Mouse (Mus musculus) bone marrow macrophage, adult 2 months (primary cell): ENCODE measurements at regions not wholly inside any gene's neighbourhood (a gene's known extent, or its start where the extent isn't known, plus 50 kb on each side); places are given as distances from the start of the nearest gene placed in this dataset.

Experiments used
- H3K27ac ChIP-seq: 2 replicates; pipeline ENCODE4 v1.5.1; 2012; ENCODE audit warnings: low read depth, low read length; ENCODE audit not compliant: insufficient read depth
- H3K4me1 ChIP-seq: 2 replicates; pipeline ENCODE4 v1.6.1; 2012; ENCODE audit warnings: low read length; ENCODE audit not compliant: control insufficient read depth, insufficient read depth
- H3K4me3 ChIP-seq: 2 replicates; pipeline ENCODE4 v1.5.1; 2012; ENCODE audit warnings: mild to moderate bottlenecking, low read length, moderate library complexity; ENCODE audit not compliant: insufficient read depth
- CTCF ChIP-seq: IDR thresholded peaks from 2 replicates; pipeline ENCODE4 v1.5.1; 2012; ENCODE audit warnings: low read depth, mild to moderate bottlenecking, low read length, moderate library complexity
- POLR2A ChIP-seq: IDR thresholded peaks from 2 replicates; pipeline ENCODE4 v1.6.1; 2012; ENCODE audit warnings: mild to moderate bottlenecking, low read depth, low read length, borderline replicate concordance

DNA sequence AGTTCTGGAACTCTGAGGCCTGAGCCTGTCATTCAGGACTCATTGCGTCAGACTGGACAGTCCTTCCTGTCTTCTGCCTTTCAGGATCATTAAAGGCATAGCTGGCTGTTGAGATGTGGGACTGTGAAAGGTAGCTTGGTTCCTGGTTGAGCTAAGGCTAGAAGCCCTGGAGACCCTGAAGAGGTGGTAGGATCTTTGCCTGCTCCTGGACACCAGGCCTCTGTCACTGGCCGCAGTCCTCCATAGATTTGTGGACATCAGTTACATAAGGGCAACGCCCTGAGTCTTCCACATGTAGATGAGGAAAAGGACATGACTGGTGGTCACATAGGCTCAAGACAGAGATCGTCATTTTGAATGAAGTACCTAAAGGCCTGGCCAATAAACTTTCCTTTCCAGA lies 127.9 kb downstream of the Opa1 start:
- Histone ChIP-seq H3K4me3 (no peak overlapping the region), H3K27ac (no peak overlapping the region), H3K4me1 (no peaks in the 10 kb centered on the region)
- TF ChIP-seq POLR2A (no peak), CTCF (no peak)

- no peak overlapping the region for H3K4me3 ChIP-seq
- TF ChIP-seq CTCF (no peak), POLR2A (no peak)
- H3K27ac ChIP-seq = no peak overlapping the region
- H3K4me1 ChIP-seq = no peaks in the 10 kb centered on the region
These were observed 128.5 kb downstream of the Opa1 start for GRCm38 (mm10) chr16:29707656-29708055.

DNA sequence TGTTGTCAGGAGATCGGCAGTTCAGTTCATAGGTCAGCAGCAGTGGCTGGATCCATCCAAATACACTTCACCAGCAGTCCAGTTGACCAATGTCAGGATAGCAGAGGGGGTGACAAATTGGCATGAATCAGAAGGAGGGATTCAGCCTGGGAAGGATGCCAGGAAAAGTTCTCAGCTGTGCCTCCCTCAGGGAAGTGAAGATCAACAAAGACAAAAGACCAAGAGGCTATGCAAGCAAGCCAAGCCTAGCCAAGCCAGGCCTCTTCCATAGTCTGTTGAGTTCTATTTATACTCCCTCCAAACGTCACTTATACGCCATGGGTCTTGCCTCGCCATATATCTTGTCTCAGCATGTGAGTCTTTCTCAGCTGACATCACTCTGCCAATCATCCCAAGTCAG lies 129.9 kb downstream of the Opa1 start:
- no peak for TF ChIP-seq CTCF
- H3K4me1 ChIP-seq = no peaks in the 10 kb centered on the region
- no peak overlapping the region for H3K27ac ChIP-seq
- no peak overlapping the region for H3K4me3 ChIP-seq

DNA sequence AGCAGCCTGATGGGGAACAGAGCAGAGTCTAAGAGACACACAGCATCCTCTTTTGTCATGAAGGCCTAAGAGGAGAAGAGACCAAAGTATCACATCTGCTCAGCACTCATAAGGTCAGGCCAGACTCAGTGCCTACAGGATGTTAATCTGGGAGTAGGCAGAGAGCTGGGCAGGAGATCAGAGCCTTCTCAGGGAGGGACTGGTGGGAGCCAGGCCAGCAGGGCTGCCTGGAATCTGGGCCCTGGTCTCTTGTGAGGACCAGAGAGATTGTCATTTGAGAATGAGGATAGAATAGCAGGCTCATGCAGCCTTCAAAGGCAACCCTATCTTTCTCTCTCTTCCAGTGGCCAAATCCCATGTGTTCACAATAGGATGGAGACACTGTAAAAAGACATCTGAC lies 132.3 kb downstream of the Opa1 start:
- H3K27ac ChIP-seq = no peak overlapping the region
- no peaks in the 10 kb centered on the region for H3K4me1 ChIP-seq
- H3K4me3 ChIP-seq = no peak overlapping the region
- TF ChIP-seq CTCF (no peak), POLR2A (no peak)

GRCm38 (mm10) chr16:29711912-29712681 lies 133.0 kb downstream of the Opa1 start:
- Histone ChIP-seq H3K4me1 (no peaks in the 10 kb centered on the region), H3K4me3 (no peak overlapping the region), H3K27ac (no peak overlapping the region)
- TF ChIP-seq CTCF (no peak), POLR2A (no peak)

DNA sequence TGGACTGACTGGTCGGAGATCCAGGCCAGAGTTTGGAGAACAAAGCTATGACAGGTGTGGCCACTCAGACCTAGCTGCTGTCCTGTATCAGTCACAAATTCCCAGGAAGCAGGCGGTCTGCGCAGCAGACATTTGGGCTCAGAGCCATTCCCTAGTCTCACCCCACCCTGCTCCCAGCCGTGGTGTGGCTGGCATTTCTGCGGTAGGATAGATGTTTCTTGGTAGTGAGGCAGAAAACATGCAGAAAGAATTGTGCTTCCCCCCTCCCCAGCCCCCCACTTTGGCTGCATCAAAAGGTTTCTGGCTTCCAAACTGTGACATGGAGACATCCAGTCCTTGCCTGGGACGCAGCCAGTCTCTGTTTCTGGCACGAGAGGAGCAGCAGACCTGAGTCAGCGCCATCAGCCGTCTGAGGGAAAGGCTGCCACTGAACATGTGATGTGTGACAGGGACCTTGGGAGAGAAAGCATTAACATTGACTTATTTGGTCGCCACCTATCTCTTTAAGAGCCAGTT lies 135.5 kb downstream of the Opa1 start:
- no peak overlapping the region for H3K27ac ChIP-seq
- no peak overlapping the region for H3K4me3 ChIP-seq
- H3K4me1 ChIP-seq = no peaks in the 10 kb centered on the region
- TF ChIP-seq CTCF (no peak), POLR2A (no peak)

GRCm38 (mm10) chr16:29718965-29719364 lies 139.8 kb downstream of the Opa1 start:
- TF ChIP-seq POLR2A (no peak), CTCF (no peak)
- no peak overlapping the region for H3K27ac ChIP-seq
- no peak overlapping the region for H3K4me3 ChIP-seq
- H3K4me1 ChIP-seq = no peaks in the 10 kb centered on the region

- Histone ChIP-seq H3K4me3 (no peak overlapping the region), H3K4me1 (no peaks in the 10 kb centered on the region), H3K27ac (no peak overlapping the region)
- TF ChIP-seq CTCF (no peak), POLR2A (no peak)
These were observed 140.7 kb downstream of the Opa1 start for GRCm38 (mm10) chr16:29719571-29720451.

GRCm38 (mm10) chr16:29725153-29725552 lies 146.0 kb downstream of the Opa1 start:
- TF ChIP-seq POLR2A (no peak), CTCF (no peak)
- Histone ChIP-seq H3K4me1 (no peaks in the 10 kb centered on the region), H3K4me3 (no peak overlapping the region), H3K27ac (no peak overlapping the region)

DNA sequence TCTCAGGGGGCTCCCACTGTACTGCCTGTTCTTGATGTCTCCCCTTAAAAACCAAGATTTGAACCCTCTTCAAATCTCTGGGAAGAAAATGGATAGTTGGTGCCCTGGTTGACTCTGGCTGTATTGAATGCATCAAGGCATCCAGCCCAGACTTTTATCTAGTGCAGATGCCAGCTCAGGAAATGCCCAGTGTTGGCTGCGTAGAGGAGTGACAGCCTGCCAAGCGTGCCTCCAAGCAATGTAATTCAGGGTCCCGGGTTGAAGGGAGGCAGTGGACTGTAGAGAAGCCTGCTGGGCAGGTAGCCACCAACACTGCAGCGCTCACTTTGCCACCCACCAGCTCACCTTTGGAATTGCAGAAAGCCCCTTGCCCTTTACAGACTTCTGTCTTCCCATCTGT lies 146.4 kb downstream of the Opa1 start:
- H3K4me1 ChIP-seq = no peaks in the 10 kb centered on the region
- H3K4me3 ChIP-seq = no peak overlapping the region
- TF ChIP-seq CTCF = no peak
- no peak for TF ChIP-seq POLR2A
- no peak overlapping the region for H3K27ac ChIP-seq
